Mouse (Mus musculus) brain, embryonic 14.5 days (tissue): ENCODE measurements around the gene Olfr1326-ps1. TPM values are rescaled to one million over a fixed set of nuclear protein-coding genes. Genes with fewer than 3 reads are reported as not detected.

Experiments
- DNase-seq: peaks from one replicate; pipeline ENCODE4 v3.0.0-alpha.2; 2011; ENCODE audit warnings: low read depth
- CTCF ChIP-seq: fragments of 200-500 bp; IDR thresholded peaks from 2 replicates; pipeline ENCODE4 v1.5.1; 2012; ENCODE audit warnings: inconsistent platforms, mild to moderate bottlenecking, moderate library complexity, borderline replicate concordance; ENCODE audit not compliant: insufficient read depth, insufficient read length; ENCODE audit errors: extremely low read depth
- POLR2A ChIP-seq: fragments of 200-500 bp; IDR thresholded peaks from 2 replicates; pipeline ENCODE4 v1.6.1; 2012; ENCODE audit warnings: mild to moderate bottlenecking, inconsistent platforms, borderline replicate concordance; ENCODE audit not compliant: poor library complexity, insufficient read depth, insufficient read length, severe bottlenecking; ENCODE audit errors: extremely low read depth
- polyA plus RNA-seq: library from polyadenylated mRNA; depleted of rRNA; stranded (reverse); fragments of >200 nt; gene quantifications from 2 replicates; pipeline ENCODE4 v1.2.3, GENCODE M21; 2012; rRNA removed

The Olfr1326-ps1 gene
- polyA plus RNA-seq: not detected in 2 replicates

- TF ChIP-seq POLR2A (no peak), CTCF (no peak)
- DNase-seq: no peak
Measured at GRCm38 (mm10) chrX:74574788-74575187, at the start of gene Olfr1326-ps1. TSS of gene Olfr1326-ps1 (minus strand) at chrX:74574888.

DNA sequence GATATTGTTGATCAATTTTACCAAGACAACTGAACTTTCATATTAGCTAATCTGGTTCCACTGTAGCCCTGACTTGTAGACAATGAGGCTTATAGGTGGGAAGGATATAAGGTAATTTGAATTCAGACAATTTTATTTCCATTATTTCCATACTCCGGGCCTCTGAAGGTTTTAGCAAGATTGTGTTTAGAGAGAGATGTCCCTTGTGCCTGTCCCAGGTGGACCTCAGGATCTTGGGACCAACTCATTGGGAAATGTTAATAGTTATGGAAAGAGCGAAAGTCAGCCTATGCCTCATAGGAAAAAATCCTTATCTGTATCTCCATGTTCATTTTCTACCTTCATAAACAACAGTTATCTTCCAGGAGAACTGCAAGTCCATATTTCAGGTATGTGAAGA is 17.7 kb upstream of the Olfr1326-ps1 start, which contains the start of gene Olfr1325:
Gene Olfr1325 (plus strand): TSS at position 301 of the 400 bp plus-strand sequence.
- no peak for DNase-seq
- TF ChIP-seq CTCF: no peak
- no peak for TF ChIP-seq POLR2A

Other genes with a start within 250 kb of the Olfr1326-ps1 start
- 297 and 349 TPM in 2 replicates for gene Plxna3, start 245.8 kb downstream of the Olfr1326-ps1 start, polyA plus RNA-seq
- 63.0 and 107 TPM in 2 replicates for gene Lage3, start 221.3 kb downstream of the Olfr1326-ps1 start, polyA plus RNA-seq
- gene Ubl4a, start 201.7 kb downstream of the Olfr1326-ps1 start, polyA plus RNA-seq: 52.8 and 63.4 TPM in 2 replicates
- gene Slc10a3, start 201.5 kb downstream of the Olfr1326-ps1 start, polyA plus RNA-seq: 6.1 and 7.7 TPM in 2 replicates
- gene Fam3a, start 181.6 kb downstream of the Olfr1326-ps1 start, polyA plus RNA-seq: 35.3 and 47.8 TPM in 2 replicates
- 15.1 and 16.0 TPM in 2 replicates for gene Ikbkg, start 181.6 kb downstream of the Olfr1326-ps1 start, polyA plus RNA-seq
- gene G6pdx, start 145.7 kb downstream of the Olfr1326-ps1 start, polyA plus RNA-seq: 50.5 and 53.4 TPM in 2 replicates
- gene Gm6880, start 93.5 kb downstream of the Olfr1326-ps1 start, polyA plus RNA-seq: 0.18 TPM in 1 of 2 replicates, not detected in the other
- not detected in 2 replicates for gene Olfr1325, start 17.8 kb upstream of the Olfr1326-ps1 start, polyA plus RNA-seq
- 0.06 and 0.21 TPM in 2 replicates for gene Gm5640, start 70.7 kb upstream of the Olfr1326-ps1 start, polyA plus RNA-seq
- not detected in 2 replicates for gene Gm6890, start 166.0 kb upstream of the Olfr1326-ps1 start, polyA plus RNA-seq